Mouse (Mus musculus) small intestine, adult 2 months (tissue): ENCODE results near the gene Krtap3-2. TPM values are rescaled to one million over a fixed set of nuclear protein-coding genes. Genes with fewer than 3 reads are reported as not detected.

ENCODE experiments used
- H3K27ac ChIP-seq: fragments of 200-500 bp; 2 replicates; pipeline ENCODE4 v1.5.1; 2012; ENCODE audit warnings: low read depth, low read length, control low read depth, inconsistent platforms; ENCODE audit not compliant: insufficient read depth
- H3K27me3 ChIP-seq: fragments of 200-500 bp; 2 replicates; pipeline ENCODE4 v1.6.1; 2012; ENCODE audit warnings: mild to moderate bottlenecking, moderate library complexity, low read length, inconsistent platforms; ENCODE audit not compliant: control insufficient read depth, insufficient read depth
- H3K36me3 ChIP-seq: fragments of 200-500 bp; 2 replicates; pipeline ENCODE4 v1.6.1; 2012; ENCODE audit warnings: mild to moderate bottlenecking, low read length, control low read depth, inconsistent platforms; ENCODE audit not compliant: control insufficient read depth, insufficient read depth
- H3K4me1 ChIP-seq: fragments of 200-500 bp; 2 replicates; pipeline ENCODE4 v1.6.1; 2012; ENCODE audit warnings: low read length, inconsistent platforms, mixed read lengths; ENCODE audit not compliant: control insufficient read depth, insufficient read depth, insufficient read length
- H3K4me3 ChIP-seq: fragments of 200-500 bp; 2 replicates; pipeline ENCODE4 v1.5.1; 2012; ENCODE audit warnings: low read depth, mild to moderate bottlenecking, control low read depth, inconsistent platforms, low read length, moderate library complexity
- CTCF ChIP-seq: fragments of 200-500 bp; IDR thresholded peaks from 2 replicates; pipeline ENCODE4 v1.5.1; 2012; ENCODE audit warnings: low read depth, mild to moderate bottlenecking, control low read depth, inconsistent platforms, low read length, moderate library complexity, mixed read lengths; ENCODE audit not compliant: insufficient replicate concordance, insufficient read length; ENCODE audit errors: extremely low read depth
- POLR2A ChIP-seq: fragments of 200-500 bp; IDR thresholded peaks from 2 replicates; pipeline ENCODE4 v1.6.1; 2012; ENCODE audit warnings: low read depth, mild to moderate bottlenecking, control low read depth, inconsistent platforms, low read length, moderate library complexity
- WGBS: fragments of 180-500 bp; shearing (Covaris S2); methylation state at CpG from one replicate; pipeline ENCODE4 v1.1.7; 2018; 5-methylcytosine and 5-hydroxymethylcytosine counted together
- polyA plus RNA-seq: library from polyadenylated mRNA; depleted of rRNA; stranded (reverse); fragments of >200 nt; gene quantifications from 2 replicates; pipeline ENCODE4 v1.2.3, GENCODE M21; 2012

The Krtap3-2 gene
- polyA plus RNA-seq, 1 experiment = not detected

- no peaks in the 10 kb centered on the region for H3K27me3 ChIP-seq
- no peaks in the 10 kb centered on the region for H3K36me3 ChIP-seq
- WGBS = 78% methylated on average over 6 of the region's 6 CpGs
- TF ChIP-seq POLR2A (no peak), CTCF (no peak)
- no peaks in the 10 kb centered on the region for H3K4me1 ChIP-seq
- no peak within 1 kb of the TSS for H3K27ac ChIP-seq
- H3K4me3 ChIP-seq = no peak within 1 kb of the TSS
These were observed 24.0 kb upstream of the Krtap3-2 start, which contains the start of gene Krtap1-5 for GRCm38 (mm10) chr11:99580636-99581035. Gene Krtap1-5, minus strand, starts transcription at chr11:99581016.

GRCm38 (mm10) chr11:99574106-99574505 is 17.5 kb upstream of the Krtap3-2 start:
- TF ChIP-seq POLR2A = no peak
- TF ChIP-seq CTCF = peak; percentile 87; the same call in 1 of the 2 replicates
- no peak overlapping the region for H3K4me3 ChIP-seq
- H3K27me3 ChIP-seq = no peaks in the 10 kb centered on the region
- no peak overlapping the region for H3K27ac ChIP-seq
- H3K4me1 ChIP-seq = peaks cover 2% of the 10 kb centered on the region; the same call in 1 of the 2 replicates
- no peaks in the 10 kb centered on the region for H3K36me3 ChIP-seq
- 1% methylated on average over 7 of the region's 7 CpGs for WGBS

- TF ChIP-seq POLR2A (no peak), CTCF (no peak)
- H3K27me3 ChIP-seq = no peaks in the 10 kb centered on the region
- H3K4me3 ChIP-seq = no peak overlapping the region
- H3K36me3 ChIP-seq = no peaks in the 10 kb centered on the region
- H3K4me1 ChIP-seq = peaks cover 2% of the 10 kb centered on the region; the same call in 1 of the 2 replicates
- H3K27ac ChIP-seq = no peak overlapping the region
- whole genome bisulfite sequencing = 70% methylated on average over 4 of the region's 4 CpGs
These were observed 16.5 kb upstream of the Krtap3-2 start for GRCm38 (mm10) chr11:99573164-99573563.

GRCm38 (mm10) chr11:99566530-99566929 is 9.9 kb upstream of the Krtap3-2 start, which contains the start of gene Krtap3-1:
Gene Krtap3-1, minus strand, starts transcription at chr11:99566630.
- TF ChIP-seq POLR2A (no peak), CTCF (no peak)
- Histone ChIP-seq H3K27ac (no peak within 1 kb of the TSS), H3K4me3 (no peak within 1 kb of the TSS), H3K27me3 (no peaks in the 10 kb centered on the region), H3K36me3 (no peaks in the 10 kb centered on the region), H3K4me1 (peaks cover 7% of the 10 kb centered on the region; the same call in 1 of the 2 replicates)
- 63% methylated on average over 7 of the region's 7 CpGs for WGBS

GRCm38 (mm10) chr11:99562580-99562979 is 5.9 kb upstream of the Krtap3-2 start:
- WGBS = 79% methylated on average over 6 of the region's 6 CpGs
- Histone ChIP-seq H3K4me3 (no peak overlapping the region), H3K27me3 (no peaks in the 10 kb centered on the region), H3K4me1 (peaks cover 4% of the 10 kb centered on the region; the same call in 1 of the 2 replicates), H3K27ac (no peak overlapping the region), H3K36me3 (no peaks in the 10 kb centered on the region)
- no peak for TF ChIP-seq CTCF
- no peak for TF ChIP-seq POLR2A

- H3K4me3 ChIP-seq = no peak within 1 kb of the TSS
- H3K36me3 ChIP-seq = no peaks in the 10 kb centered on the region
- no peak for TF ChIP-seq CTCF
- TF ChIP-seq POLR2A = no peak
- 68% methylated on average over 9 of the region's 9 CpGs for WGBS
- no peaks in the 10 kb centered on the region; the same call in 1 of the 2 replicates for H3K4me1 ChIP-seq
- no peaks in the 10 kb centered on the region for H3K27me3 ChIP-seq
- no peak within 1 kb of the TSS for H3K27ac ChIP-seq
These were observed 2.7 kb upstream of the Krtap3-2 start, which contains the start of gene Gm11939 for GRCm38 (mm10) chr11:99559366-99559765. Gene Gm11939, minus strand, starts transcription at chr11:99559466.

- Histone ChIP-seq H3K4me3 (no peak overlapping the region), H3K27me3 (no peaks in the 10 kb centered on the region), H3K36me3 (no peaks in the 10 kb centered on the region), H3K27ac (no peak overlapping the region), H3K4me1 (peaks cover 2% of the 10 kb centered on the region; the same call in 1 of the 2 replicates)
- TF ChIP-seq CTCF (no peak), POLR2A (no peak)
- WGBS = 86% methylated on average over 3 of the region's 3 CpGs
These were observed 1.5 kb upstream of the Krtap3-2 start for GRCm38 (mm10) chr11:99557976-99558745.
